ENCODE assay signal across 13 mouse cellular contexts in the genomic region with DNA sequence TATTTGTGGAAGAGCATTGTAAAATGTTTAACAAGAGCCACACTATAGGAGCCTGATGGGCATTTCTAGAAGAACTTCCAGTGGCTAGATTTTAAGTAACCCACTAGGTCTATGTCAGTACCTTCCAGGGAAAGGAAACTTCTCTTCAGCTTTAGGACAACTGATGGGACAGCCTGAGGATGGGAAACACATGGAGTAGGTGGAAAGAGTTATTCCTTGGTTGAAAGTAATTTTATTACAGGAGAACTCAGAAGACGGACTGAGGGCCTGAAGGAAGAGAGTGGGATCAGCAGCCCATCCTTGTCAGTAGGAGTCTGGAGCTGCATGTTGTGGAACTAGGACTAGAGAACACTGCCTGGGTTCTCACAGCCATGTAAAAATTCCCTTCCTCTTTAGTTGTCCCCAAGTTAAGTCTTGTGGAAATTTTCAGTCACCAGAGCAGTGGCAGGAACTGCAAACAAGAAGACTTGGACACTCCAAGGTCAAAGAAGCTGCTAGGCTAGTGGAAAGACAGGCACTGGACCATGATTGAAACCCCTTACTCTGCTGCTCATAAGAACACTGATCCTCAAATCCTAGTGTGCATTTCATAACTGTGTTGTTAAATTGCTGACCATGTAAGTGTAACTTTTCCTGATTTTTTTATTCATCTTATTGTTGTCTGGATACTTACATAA. TPM values are rescaled to one million over a fixed set of nuclear protein-coding genes. Genes with fewer than 3 reads are reported as not detected.
DNase-seq lines count a peak whose midpoint lies in the region; ATAC-seq and TF ChIP-seq lines count a peak whose summit lies in the region.
"Not testable (repeated sequence)": the region's sequence is repeated elsewhere in the genome, so short reads cannot be mapped to it uniquely, and the experiment has no call there.
"Had no signal": no experiment of that assay in that cellular context is flagged by ENCODE, and none has a peak within 500 bp of the region (broad histone marks: within the 10 kb centered on the region; RNA-seq: fewer than 3 reads in every experiment).

No protein-coding gene starts in this region.

- H3K4me1 ChIP-seq in kidney, adult 2 months (ENCODE audit: control insufficient read depth, insufficient read depth, low read length); liver, embryonic 14.5 days (replicated peaks; ENCODE audit: control insufficient read depth in 2 of 2, insufficient read depth in 2 of 2, low read length in 1 of 2); midbrain, embryonic 11.5 days (ENCODE audit: control insufficient read depth, insufficient read depth, low read length); stomach, embryonic 14.5 days (ENCODE audit: control insufficient read depth, insufficient read depth, low read length): not testable (repeated sequence)

- not testable (repeated sequence) for TF ChIP-seq CTCF in kidney, adult 2 months (conservative IDR thresholded peaks at IDR 0.05; ENCODE audit: insufficient read depth, insufficient read length, low read depth, low read length); liver, embryonic 14.5 days (IDR thresholded peaks at IDR 0.05; ENCODE audit: low read depth)

- DNase-seq in embryo, embryonic 10.5 days (ENCODE audit: low spot score), result peak; percentile 4
- DNase-seq in gastrocnemius, postnatal 25 days, result peak; percentile 14
- DNase-seq in kidney, adult 2 months, result peak; percentile 30
- DNase-seq in liver, embryonic 14.5 days (ENCODE audit: low read depth in 3 of 3, low spot score in 3 of 3), result not testable (repeated sequence)
- DNase-seq in midbrain, embryonic 11.5 days (ENCODE audit: low spot score, missing footprints), result peak; percentile 70

- TF ChIP-seq POLR2A in kidney, adult 2 months (IDR thresholded peaks at IDR 0.05; ENCODE audit: low read depth, low read length), result not testable (repeated sequence)

- WGBS in kidney, adult 2 months, result 21% methylated on average over 1 of the region's 1 CpGs
- 32% methylated on average over 1 of the region's 1 CpGs for WGBS in liver, embryonic 14.5 days (ENCODE audit: insufficient replicate concordance)
- WGBS in midbrain, embryonic 11.5 days, result 53% methylated on average over 1 of the region's 1 CpGs
- 40% methylated on average over 1 of the region's 1 CpGs for WGBS in stomach, embryonic 14.5 days

- not testable (repeated sequence) for TF ChIP-seq EP300 in liver, embryonic 14.5 days (IDR thresholded peaks at IDR 0.05; ENCODE audit: low read depth)

- peak; percentile 27 to 60 for ATAC-seq in hematopoietic stem cell, adult 5-6 weeks (replicated peaks in 1 of 2; ENCODE audit: insufficient read depth in 1 of 2, low FRiP score in 2 of 2, low TSS enrichment in 1 of 2, low read depth in 1 of 2, poor library complexity in 2 of 2, severe bottlenecking in 2 of 2)
- ATAC-seq in liver, embryonic 14.5 days (ENCODE audit: insufficient read depth), result peak; percentile 54
- ATAC-seq in midbrain, embryonic 11.5 days (ENCODE audit: low FRiP score), result peak; percentile 49
- peak; percentile 36 for ATAC-seq in stomach, embryonic 14.5 days (ENCODE audit: insufficient number of reproducible peaks, insufficient read depth, low FRiP score, low read depth)

- peaks cover 19% of the 10 kb centered on the region for H3K9me3 ChIP-seq in liver, embryonic 14.5 days (ENCODE audit: control insufficient read depth, low read length)
- H3K9me3 ChIP-seq in midbrain, embryonic 11.5 days (ENCODE audit: control insufficient read depth, low read length), result peaks cover 47% of the 10 kb centered on the region
- peaks cover 51% of the 10 kb centered on the region for H3K9me3 ChIP-seq in stomach, embryonic 14.5 days (ENCODE audit: control insufficient read depth, low read depth, low read length)

- not testable (repeated sequence) for H3K9ac ChIP-seq in liver, embryonic 14.5 days (replicated peaks); midbrain, embryonic 11.5 days (ENCODE audit: low read length); stomach, embryonic 14.5 days (replicated peaks; ENCODE audit: low read depth, low read length)

- not testable (repeated sequence) for H3K4me2 ChIP-seq in liver, embryonic 14.5 days (ENCODE audit: low read depth); midbrain, embryonic 11.5 days; stomach, embryonic 14.5 days (replicated peaks; ENCODE audit: low read depth, low read length)

- not testable (repeated sequence) for H3K4me3 ChIP-seq in kidney, adult 2 months (ENCODE audit: insufficient read depth, low read depth, low read length); liver, embryonic 14.5 days (ENCODE audit: insufficient read depth in 1 of 2, low read depth in 2 of 2, low read length in 2 of 2); midbrain, embryonic 11.5 days (ENCODE audit: low read depth, low read length); stomach, embryonic 14.5 days (ENCODE audit: low read depth, low read length)

- not testable (repeated sequence) for H3K27me3 ChIP-seq in kidney, adult 2 months (replicated peaks; ENCODE audit: control insufficient read depth, insufficient read depth, low read length); liver, embryonic 14.5 days (ENCODE audit: control insufficient read depth, insufficient read depth, low read length); midbrain, embryonic 11.5 days (ENCODE audit: control insufficient read depth, insufficient read depth, low read length); stomach, embryonic 14.5 days (ENCODE audit: control insufficient read depth, insufficient read depth, low read length)

- not testable (repeated sequence) for H3K36me3 ChIP-seq in kidney, adult 2 months (ENCODE audit: control insufficient read depth, insufficient read depth, low read length); liver, embryonic 14.5 days (replicated peaks; ENCODE audit: control insufficient read depth, insufficient read depth, low read depth); midbrain, embryonic 11.5 days (ENCODE audit: control insufficient read depth, insufficient read depth, low read length); stomach, embryonic 14.5 days (ENCODE audit: control insufficient read depth, insufficient read depth, low read length)

- not testable (repeated sequence) for H3K27ac ChIP-seq in kidney, adult 2 months (ENCODE audit: insufficient read depth, low read depth, low read length); liver, embryonic 14.5 days; midbrain, embryonic 11.5 days (ENCODE audit: low read depth, low read length); stomach, embryonic 14.5 days (ENCODE audit: low read length)

RNA-seq across cellular contexts. Expression of a gene that starts 25.3 kb away (rescaled TPM):
- total RNA-seq in gastrocnemius, postnatal 25 days (2021), result not detected
- total RNA-seq in hematopoietic stem cell, adult 5-6 weeks (2017), result not detected in 2 replicates
- not detected in 2 replicates for polyA plus RNA-seq in kidney, adult 2 months (2012; rRNA removed)
- 0.04 TPM in 1 of 2 replicates, not detected in the other for polyA plus RNA-seq in liver, embryonic 14.5 days (2012; rRNA removed)
- polyA plus RNA-seq in liver, embryonic 14.5 days (2014; fragmentation: Nextera tagmentation; extraction: Ambion mirVana), result 0.18 TPM in 1 of 2 replicates, not detected in the other
- 0.23 and 0.29 TPM in 2 replicates for polyA plus RNA-seq in midbrain, embryonic 11.5 days (2014; fragmentation: Nextera tagmentation; extraction: Ambion mirVana)
- 0.26 TPM in 1 of 2 replicates, not detected in the other for polyA plus RNA-seq in stomach, embryonic 14.5 days (2014; fragmentation: Nextera tagmentation; extraction: Ambion mirVana)
- total RNA-seq: forebrain, postnatal 0 days; gastrocnemius, postnatal 14 days; layer of hippocampus, postnatal 36 days; liver, adult 2 months had no signal
- polyA plus RNA-seq: forebrain, postnatal 0 days; hindbrain, embryonic 10.5 days; liver, adult 2 months; urinary bladder, adult 2 months had no signal

RNA-seq across cellular contexts. Expression of a gene that starts 30.4 kb away (rescaled TPM):
- not detected for total RNA-seq in gastrocnemius, postnatal 25 days (2021)
- total RNA-seq in hematopoietic stem cell, adult 5-6 weeks (2017), result 0.31 and 0.45 TPM in 2 replicates
- polyA plus RNA-seq in kidney, adult 2 months (2012; rRNA removed), result not detected in 2 replicates
- polyA plus RNA-seq in liver, embryonic 14.5 days (2012; rRNA removed), result not detected in 2 replicates
- 0.14 TPM in 1 of 2 replicates, not detected in the other for polyA plus RNA-seq in liver, embryonic 14.5 days (2014; fragmentation: Nextera tagmentation; extraction: Ambion mirVana)
- polyA plus RNA-seq in midbrain, embryonic 11.5 days (2014; fragmentation: Nextera tagmentation; extraction: Ambion mirVana), result 0.10 TPM in 1 of 2 replicates, not detected in the other
- polyA plus RNA-seq in stomach, embryonic 14.5 days (2014; fragmentation: Nextera tagmentation; extraction: Ambion mirVana), result 0.21 and 0.22 TPM in 2 replicates
- total RNA-seq: forebrain, postnatal 0 days; gastrocnemius, postnatal 14 days; liver, adult 2 months had no signal
- polyA plus RNA-seq: forebrain, postnatal 0 days; hindbrain, embryonic 10.5 days; liver, adult 2 months had no signal
